Mouse (Mus musculus): ENCODE measurements around the gene Slc16a8. TPM values are rescaled to one million over a fixed set of nuclear protein-coding genes. Genes with fewer than 3 reads are reported as not detected.
"Not testable (repeated sequence)": the region's sequence is repeated elsewhere in the genome, so short reads cannot be mapped to it uniquely, and the experiment has no call there.

Gene Slc16a8
- total and polyA plus RNA-seq, 3 experiments = 0.08 to 0.83 TPM; not detected in 1

- H3K9ac ChIP-seq (ENCODE audit: insufficient read depth, low read depth); dilution Hi-C loops (cut with MboI; ENCODE audit: extremely low pct_ligation_motif_present, extremely low pct_unique_long_range_greater_than_20kb, low sequenced_read_pairs); DNase-seq (ENCODE audit: extremely low read depth); H3K4me2 ChIP-seq (ENCODE audit: insufficient read depth, low read depth, poor library complexity, severe bottlenecking); H3K9me3 ChIP-seq (replicated peaks; ENCODE audit: low read length); H3K27me3 ChIP-seq (replicated peaks); H3K79me2 ChIP-seq (replicated peaks; ENCODE audit: control insufficient read depth, extremely low read depth, insufficient read depth, poor library complexity, severe bottlenecking); H3K4me3 ChIP-seq (replicated peaks in 1 of 3; ENCODE audit: low read depth in 2 of 3, low read length in 2 of 3, poor library complexity in 1 of 3); H3K27ac ChIP-seq (ENCODE audit: insufficient read depth, low read depth): not testable (repeated sequence)
- in situ Hi-C loops (cut with MboI; ENCODE audit: low pct_ligation_motif_present, low pct_unique_long_range_greater_than_20kb, low sequenced_read_pairs) = loop anchor here (25.0 kb wide), 1 partner anchor 262 kb away; no protein-coding TSS in a partner anchor
- H3K4me1 ChIP-seq (ENCODE audit: control insufficient read depth in 1 of 2, insufficient read depth in 2 of 2) = peaks cover 5 to 27% of the 10 kb centered on the region in 2 experiments
- TF ChIP-seq CTCF (conservative IDR thresholded peaks at IDR 0.05 in 1 of 2, IDR thresholded peaks at IDR 0.05 in 1 of 2; ENCODE audit: low read depth in 2 of 2, low read length in 2 of 2) = peak in 1 of 2 experiments; percentile 2; a peak in 1 of 4 replicates
- TF ChIP-seq ZNF384 (IDR thresholded peaks at IDR 0.05; ENCODE audit: low read depth, low read length) = peak; percentile 63
- peaks cover 1 to 16% of the 10 kb centered on the region in 2 experiments for H3K36me3 ChIP-seq (replicated peaks in 1 of 2; ENCODE audit: control insufficient read depth in 1 of 2, insufficient read depth in 1 of 2, low read length in 1 of 2)
Measured at GRCm38 (mm10) chr15:79225780-79226179, 28.8 kb downstream of the Slc16a8 start.

GRCm38 (mm10) chr15:79224685-79225084, 29.9 kb downstream of the Slc16a8 start:
- no peak overlapping the region for H3K27ac ChIP-seq (ENCODE audit: insufficient read depth, low read depth)
- no peaks in the 10 kb centered on the region for H3K79me2 ChIP-seq (replicated peaks; ENCODE audit: control insufficient read depth, extremely low read depth, insufficient read depth, poor library complexity, severe bottlenecking)
- no peak for TF ChIP-seq ZMIZ1 (IDR thresholded peaks at IDR 0.05; ENCODE audit: low read depth, low read length)
- peak; percentile 73; the same call in 1 of the 2 replicates for TF ChIP-seq MAFK (IDR thresholded peaks at IDR 0.05; ENCODE audit: insufficient replicate concordance, low read length)
- TF ChIP-seq MAX (IDR thresholded peaks at IDR 0.05; ENCODE audit: low read length) = no peak
- no peak for TF ChIP-seq CHD2 (IDR thresholded peaks at IDR 0.05; ENCODE audit: low read length)
- TF ChIP-seq PAX5 (IDR thresholded peaks at IDR 0.05; ENCODE audit: low read length) = no peak
- peak; percentile 97 for TF ChIP-seq RAD21 (IDR thresholded peaks at IDR 0.05; ENCODE audit: low read depth, low read length)
- no peak for TF ChIP-seq KAT2A (IDR thresholded peaks at IDR 0.05; ENCODE audit: insufficient replicate concordance, low read length)
- TF ChIP-seq NRF1 (IDR thresholded peaks at IDR 0.05; ENCODE audit: low read depth, low read length) = no peak
- TF ChIP-seq ELF1 (IDR thresholded peaks at IDR 0.05; ENCODE audit: low read depth, low read length) = no peak
- TF ChIP-seq TCF12 (IDR thresholded peaks at IDR 0.05; ENCODE audit: low read depth, low read length) = peak; percentile 36
- no peak for TF ChIP-seq GABPA (IDR thresholded peaks at IDR 0.05; ENCODE audit: insufficient replicate concordance, low read depth, low read length)
- no peak for TF ChIP-seq CHD1 (IDR thresholded peaks at IDR 0.05; ENCODE audit: low read depth, low read length)
- TF ChIP-seq POLR2A (IDR thresholded peaks at IDR 0.05; ENCODE audit: low read depth, low read length) = no peak
- TF ChIP-seq JUND (conservative IDR thresholded peaks at IDR 0.05; ENCODE audit: low read depth, low read length) = no peak
- TF ChIP-seq BHLHE40 (IDR thresholded peaks at IDR 0.05; ENCODE audit: low read depth, low read length) = 0 out of 2 replicates have a peak, but pooled peaks have one; percentile 15
- peak; percentile 84 for TF ChIP-seq SMC3 (IDR thresholded peaks at IDR 0.05; ENCODE audit: low read depth, low read length)
- TF ChIP-seq HCFC1 (IDR thresholded peaks at IDR 0.05; ENCODE audit: low read depth, low read length) = no peak
- peak; percentile 15; the same call in 1 of the 2 replicates for TF ChIP-seq NELFE (IDR thresholded peaks at IDR 0.05; ENCODE audit: low read depth, low read length)
- peak; percentile 76 to 95 for TF ChIP-seq CTCF (conservative IDR thresholded peaks at IDR 0.05 in 1 of 2, IDR thresholded peaks at IDR 0.05 in 1 of 2; ENCODE audit: low read depth in 2 of 2, low read length in 2 of 2)
- peak; percentile 58; the same call in 1 of the 2 replicates for TF ChIP-seq ZC3H11A (IDR thresholded peaks at IDR 0.05; ENCODE audit: low read depth, low read length)
- H3K4me1 ChIP-seq (ENCODE audit: control insufficient read depth in 1 of 2, insufficient read depth in 2 of 2) = peaks cover 5 to 18% of the 10 kb centered on the region in 2 experiments
- H3K9ac ChIP-seq (ENCODE audit: insufficient read depth, low read depth) = no peak overlapping the region
- H3K9me3 ChIP-seq (replicated peaks; ENCODE audit: low read length) = no peaks in the 10 kb centered on the region
- H3K4me2 ChIP-seq (ENCODE audit: insufficient read depth, low read depth, poor library complexity, severe bottlenecking) = no peak overlapping the region; the same call in 1 of the 2 replicates
- no peak overlapping the region for H3K4me3 ChIP-seq (replicated peaks in 1 of 3; ENCODE audit: low read depth in 2 of 3, low read length in 2 of 3, poor library complexity in 1 of 3)
- H3K27me3 ChIP-seq (replicated peaks) = no peaks in the 10 kb centered on the region
- H3K36me3 ChIP-seq (replicated peaks in 1 of 2; ENCODE audit: control insufficient read depth in 1 of 2, insufficient read depth in 1 of 2, low read length in 1 of 2) = peaks cover 0 to 22% of the 10 kb centered on the region in 2 experiments
- dilution Hi-C loops (cut with MboI; ENCODE audit: extremely low pct_ligation_motif_present, extremely low pct_unique_long_range_greater_than_20kb, low sequenced_read_pairs) (no loop called here), in situ Hi-C loops (cut with MboI; ENCODE audit: low pct_ligation_motif_present, low pct_unique_long_range_greater_than_20kb, low sequenced_read_pairs) (loop anchor here (25.0 kb wide), 1 partner anchor 263 kb away; no protein-coding TSS in a partner anchor)
- peak; percentile 86 for DNase-seq (ENCODE audit: extremely low read depth)
